Mouse (Mus musculus) midbrain, postnatal 0 days (tissue): ENCODE data around the gene Tex38. TPM values are rescaled to one million over a fixed set of nuclear protein-coding genes. Genes with fewer than 3 reads are reported as not detected.

ENCODE experiments used
- ATAC-seq: fragments of 200-750 bp; cut with Nextera tagmentation; 2 replicates; pipeline ENCODE4 v1.8.0; 2017; ENCODE audit warnings: moderate number of reproducible peaks, mild to moderate bottlenecking, moderate TSS enrichment, moderate library complexity; ENCODE audit not compliant: low FRiP score
- DNase-seq: peaks from one replicate; pipeline ENCODE4 v3.0.0-alpha.2; 2015; ENCODE audit warnings: low spot score
- H3K27ac ChIP-seq: fragments of 300-500 bp; sonication (generic); 2 replicates; pipeline ENCODE4 v1.5.1; 2014; ENCODE audit warnings: low read depth, mild to moderate bottlenecking, low read length, mixed read lengths
- H3K27me3 ChIP-seq: fragments of 300-500 bp; sonication (generic); 2 replicates; pipeline ENCODE4 v1.6.1; 2014; ENCODE audit warnings: low read length, control low read depth, mixed read lengths; ENCODE audit not compliant: insufficient read depth
- H3K36me3 ChIP-seq: fragments of 300-500 bp; sonication (generic); 2 replicates; pipeline ENCODE4 v1.6.1; 2014; ENCODE audit warnings: low read length, control low read depth, mixed read lengths; ENCODE audit not compliant: insufficient read depth
- H3K4me1 ChIP-seq: fragments of 300-500 bp; sonication (generic); 2 replicates; pipeline ENCODE4 v1.6.1; 2014; ENCODE audit warnings: mild to moderate bottlenecking, control low read depth, antibody characterized with exemption, low read length, mixed read lengths; ENCODE audit not compliant: insufficient read depth
- H3K4me2 ChIP-seq: fragments of 300-500 bp; sonication (generic); 2 replicates; pipeline ENCODE4 v1.6.1; 2014; ENCODE audit warnings: low read depth, mild to moderate bottlenecking, low read length, mixed read lengths; ENCODE audit not compliant: poor library complexity, severe bottlenecking
- H3K4me3 ChIP-seq: fragments of 300-500 bp; sonication (generic); 2 replicates; pipeline ENCODE4 v1.5.1; 2014; ENCODE audit warnings: low read depth, mild to moderate bottlenecking, low read length, moderate library complexity
- H3K9ac ChIP-seq: fragments of 300-500 bp; sonication (generic); replicated peaks from 2 replicates; pipeline ENCODE4 v1.6.1; 2014; ENCODE audit warnings: mild to moderate bottlenecking, low read length, moderate library complexity, mixed read lengths; ENCODE audit not compliant: poor library complexity, severe bottlenecking
- H3K9me3 ChIP-seq: fragments of 300-500 bp; sonication (generic); 2 replicates; pipeline ENCODE4 v1.6.1; 2016; ENCODE audit warnings: low read length, control low read depth
- CTCF ChIP-seq: IDR thresholded peaks from 2 replicates; pipeline ENCODE4 v1.5.1; 2016; ENCODE audit warnings: antibody characterized with exemption, mild to moderate bottlenecking
- WGBS: fragments of 180-500 bp; shearing (Covaris S2); extraction: QIAGEN DNeasy Blood & Tissue Kit; methylation state at CpG from one replicate; pipeline ENCODE4 v1.1.7; 2014; 5-methylcytosine and 5-hydroxymethylcytosine counted together
- polyA plus RNA-seq: library from polyadenylated mRNA; unstranded; fragments of >200 nt; fragmentation: Nextera tagmentation; extraction: Ambion mirVana; gene quantifications from 2 replicates; pipeline ENCODE4 v1.2.1, GENCODE M21; 2015
- total RNA-seq: library from RNA; depleted of rRNA; stranded (reverse); fragments of >200 nt; gene quantifications from 2 replicates; pipeline ENCODE4 v1.2.3, GENCODE M21; 2014

Gene Tex38
- total and polyA plus RNA-seq, 2 experiments from 2014 or later = 0.49 to 0.93 TPM

DNA sequence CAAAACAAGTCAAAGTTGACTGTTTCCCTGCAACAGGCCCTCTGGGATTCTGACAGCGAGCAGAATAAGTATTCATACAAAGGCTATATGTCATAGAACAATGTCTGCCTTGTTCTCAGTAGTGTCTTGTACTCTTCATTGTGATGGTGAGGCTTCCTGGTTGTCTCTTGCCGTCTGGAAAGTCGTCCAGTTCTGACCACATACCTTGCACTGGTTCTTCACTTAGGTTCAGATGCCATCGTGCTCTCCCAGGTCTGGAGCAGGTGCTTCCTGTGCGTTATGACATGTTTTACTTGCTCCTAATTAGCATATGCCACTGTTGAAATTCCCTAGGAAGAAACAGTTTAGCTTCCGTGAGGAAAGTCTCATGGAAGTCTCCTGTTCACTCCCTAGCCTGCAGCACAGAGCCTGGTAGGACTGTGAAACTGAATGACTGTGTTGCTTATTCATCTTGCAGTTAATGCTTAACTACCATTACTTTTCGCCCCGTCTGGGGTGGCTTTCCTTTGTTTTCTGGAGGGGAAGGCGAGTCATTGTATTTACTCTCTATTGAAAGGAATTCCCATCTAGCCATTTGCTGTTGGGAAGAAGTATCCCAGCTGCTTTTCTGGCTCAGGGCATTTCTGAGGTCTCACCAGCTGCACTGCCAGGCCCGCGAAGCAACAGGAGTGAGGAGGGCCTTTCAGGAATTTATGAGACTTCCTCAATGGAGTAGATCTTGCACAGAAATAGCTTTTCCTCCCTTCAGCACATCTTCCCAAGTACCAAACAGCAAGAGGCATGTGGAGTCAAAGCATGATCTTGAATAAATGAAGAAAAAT is 13.0 kb downstream of the Tex38 start:
- Histone ChIP-seq H3K9ac (no peak overlapping the region), H3K9me3 (no peaks in the 10 kb centered on the region), H3K27me3 (no peaks in the 10 kb centered on the region), H3K36me3 (peaks cover 24% of the 10 kb centered on the region; the same call in 1 of the 2 replicates), H3K4me3 (no peak overlapping the region), H3K4me1 (no peaks in the 10 kb centered on the region), H3K27ac (no peak overlapping the region), H3K4me2 (no peak overlapping the region)
- ATAC-seq (no peak), DNase-seq (no peak)
- WGBS = 66% methylated on average over 11 of the region's 11 CpGs
- no peak for TF ChIP-seq CTCF

DNA sequence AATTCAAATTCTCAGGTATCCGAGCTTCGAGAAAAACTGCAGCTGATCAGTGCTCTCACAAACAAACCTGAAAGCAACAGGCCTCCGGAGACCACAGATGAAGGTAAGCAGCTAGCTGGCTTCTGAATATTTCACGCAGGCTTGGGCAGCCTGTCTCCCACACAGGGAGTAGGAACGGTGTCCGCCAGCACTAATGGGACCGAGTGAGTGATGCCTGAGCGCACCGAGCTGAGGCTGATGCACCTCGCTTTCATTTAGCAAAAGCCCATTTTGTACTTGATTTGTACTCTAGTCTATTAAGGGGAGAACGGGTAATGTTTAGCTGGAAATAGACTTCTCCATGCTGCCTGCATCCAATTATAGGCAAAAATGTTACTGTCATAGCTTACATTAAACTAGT is 16.2 kb downstream of the Tex38 start:
- no peak overlapping the region for H3K4me2 ChIP-seq
- no peaks in the 10 kb centered on the region for H3K9me3 ChIP-seq
- H3K27me3 ChIP-seq = no peaks in the 10 kb centered on the region
- H3K27ac ChIP-seq = no peak overlapping the region
- H3K36me3 ChIP-seq = peaks cover 33% of the 10 kb centered on the region
- H3K4me1 ChIP-seq = no peaks in the 10 kb centered on the region
- no peak for ATAC-seq
- no peak for TF ChIP-seq CTCF
- no peak overlapping the region for H3K9ac ChIP-seq
- no peak overlapping the region for H3K4me3 ChIP-seq
- 88% methylated on average over 11 of the region's 11 CpGs for WGBS
- DNase-seq = no peak

DNA sequence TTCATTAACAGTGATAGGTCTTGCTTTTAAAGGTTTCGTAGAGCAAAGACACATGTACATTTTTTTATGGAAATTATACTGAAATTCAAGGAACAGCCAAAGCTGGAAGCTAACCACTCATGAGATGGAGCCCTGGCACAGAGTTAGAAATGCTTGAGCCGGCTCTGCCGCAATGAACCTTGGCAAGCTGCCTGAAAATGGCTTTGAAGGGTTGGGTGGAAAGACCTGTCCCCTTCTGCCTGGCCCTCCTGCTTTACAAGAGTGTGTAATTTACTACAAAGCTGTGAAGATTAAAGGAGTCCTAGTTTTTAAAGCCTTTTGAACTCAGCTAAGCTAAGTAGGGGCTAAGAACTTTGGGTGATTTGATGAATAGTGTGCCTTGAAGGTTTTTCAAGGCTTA is 19.6 kb downstream of the Tex38 start:
- H3K4me1 ChIP-seq = no peaks in the 10 kb centered on the region
- TF ChIP-seq CTCF = no peak
- WGBS = 46% methylated on average over 3 of the region's 3 CpGs
- H3K27me3 ChIP-seq = no peaks in the 10 kb centered on the region
- no peak overlapping the region for H3K27ac ChIP-seq
- H3K36me3 ChIP-seq = peaks cover 37% of the 10 kb centered on the region
- no peak overlapping the region for H3K4me3 ChIP-seq
- H3K9ac ChIP-seq = no peak overlapping the region
- H3K4me2 ChIP-seq = no peak overlapping the region
- no peaks in the 10 kb centered on the region for H3K9me3 ChIP-seq
- peak; percentile 31 for DNase-seq
- no peak for ATAC-seq

DNA sequence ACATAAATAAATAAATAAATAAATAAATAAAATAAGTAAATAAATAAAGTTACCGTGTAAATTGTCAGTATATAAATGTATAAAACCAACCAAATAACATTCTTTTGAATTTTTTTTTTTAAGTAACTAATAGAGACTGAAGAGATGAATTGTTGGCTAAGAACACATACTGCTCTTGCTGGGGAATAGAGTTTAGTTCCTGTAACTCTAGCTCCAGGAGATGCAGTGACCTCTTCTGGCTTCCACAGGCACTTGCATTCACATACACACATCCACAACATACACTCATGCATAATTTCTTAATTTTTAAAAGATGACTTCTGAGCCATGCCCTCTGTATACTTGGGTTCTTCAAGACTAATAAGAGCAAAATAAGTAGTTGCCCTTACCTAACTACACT is 26.0 kb downstream of the Tex38 start:
- TF ChIP-seq CTCF = peak; percentile 12; the same call in 1 of the 2 replicates
- 100% methylated on average over 1 of the region's 1 CpGs for WGBS
- ATAC-seq = no peak

DNA sequence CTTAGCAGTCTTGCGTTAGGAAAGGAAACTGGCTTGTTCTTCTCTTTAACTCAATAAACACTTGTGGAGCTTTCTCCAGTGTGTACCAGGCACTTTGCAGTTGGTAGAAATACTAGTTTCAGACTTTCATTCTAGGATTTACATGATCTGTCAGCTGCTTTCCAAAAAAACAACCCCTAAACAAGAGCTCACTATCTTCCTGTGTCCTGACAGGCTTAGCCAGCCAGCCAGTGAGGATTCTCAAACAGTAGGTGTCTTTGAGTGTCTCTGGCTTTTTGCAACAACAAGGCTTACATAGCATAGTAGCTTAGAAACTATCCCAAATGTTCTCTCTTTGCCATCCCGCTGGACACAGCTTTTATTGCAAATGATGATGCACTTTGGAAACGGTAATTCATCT is 26.7 kb downstream of the Tex38 start:
- Histone ChIP-seq H3K4me1 (no peaks in the 10 kb centered on the region), H3K9ac (no peak overlapping the region), H3K4me2 (no peak overlapping the region), H3K27me3 (no peaks in the 10 kb centered on the region), H3K27ac (no peak overlapping the region), H3K36me3 (peaks cover 17% of the 10 kb centered on the region), H3K9me3 (no peaks in the 10 kb centered on the region), H3K4me3 (no peak overlapping the region)
- WGBS = 90% methylated on average over 3 of the region's 3 CpGs
- DNase-seq = no peak
- TF ChIP-seq CTCF = no peak
- ATAC-seq = no peak

More for the DNA sequence above, 26.0 kb downstream of the Tex38 start:
- Histone ChIP-seq H3K27ac (no peak overlapping the region), H3K4me3 (no peak overlapping the region), H3K27me3 (no peaks in the 10 kb centered on the region), H3K4me1 (no peaks in the 10 kb centered on the region), H3K4me2 (no peak overlapping the region), H3K9me3 (no peaks in the 10 kb centered on the region), H3K36me3 (peaks cover 19% of the 10 kb centered on the region), H3K9ac (no peak overlapping the region)
- no peak for DNase-seq

DNA sequence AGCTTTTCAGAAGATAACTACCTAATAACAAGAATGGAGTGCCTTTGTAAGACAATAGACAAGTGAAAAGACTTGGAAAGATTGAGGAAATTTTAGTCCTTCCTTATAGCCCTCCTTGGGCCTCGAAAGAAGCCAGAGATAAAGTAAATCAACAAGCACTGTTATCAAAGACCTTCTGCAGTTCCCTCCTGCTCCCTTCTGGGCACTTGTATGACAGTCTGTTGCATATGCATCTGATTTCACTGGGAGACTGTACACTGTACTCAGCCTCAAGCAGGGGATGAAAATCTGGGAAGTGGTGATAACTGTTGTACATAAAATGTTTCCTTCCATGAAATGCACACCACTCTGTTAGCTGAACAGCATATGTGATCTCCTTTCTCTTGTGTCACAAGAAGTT is 31.5 kb downstream of the Tex38 start:
- no peak for ATAC-seq
- Histone ChIP-seq H3K9me3 (no peaks in the 10 kb centered on the region), H3K27ac (no peak overlapping the region), H3K9ac (no peak overlapping the region), H3K4me2 (no peak overlapping the region), H3K36me3 (peaks cover 11% of the 10 kb centered on the region), H3K4me1 (no peaks in the 10 kb centered on the region), H3K4me3 (no peak overlapping the region), H3K27me3 (no peaks in the 10 kb centered on the region)
- WGBS = 98% methylated on average over 1 of the region's 1 CpGs
- DNase-seq = no peak
- no peak for TF ChIP-seq CTCF
